Mouse (Mus musculus): ENCODE results near the gene Ndufaf2.

GRCm38 (mm10) chr13:108163912-108164311 is 5.5 kb upstream of the Ndufaf2 start:
- no peak for TF ChIP-seq CTCF (IDR thresholded peaks at IDR 0.05)
- no peak for TF ChIP-seq EP300 (IDR thresholded peaks at IDR 0.05)

Data from lung, postnatal 0 days (tissue).